Mouse (Mus musculus): Measurements from ENCODE around the gene Hs3st3b1. TPM values are rescaled to one million over a fixed set of nuclear protein-coding genes. Genes with fewer than 3 reads are reported as not detected.

The Hs3st3b1 gene
- 11.6 and 13.1 TPM in 2 replicates for polyA plus RNA-seq (2015; fragmentation: Nextera tagmentation; extraction: Ambion mirVana)

DNA sequence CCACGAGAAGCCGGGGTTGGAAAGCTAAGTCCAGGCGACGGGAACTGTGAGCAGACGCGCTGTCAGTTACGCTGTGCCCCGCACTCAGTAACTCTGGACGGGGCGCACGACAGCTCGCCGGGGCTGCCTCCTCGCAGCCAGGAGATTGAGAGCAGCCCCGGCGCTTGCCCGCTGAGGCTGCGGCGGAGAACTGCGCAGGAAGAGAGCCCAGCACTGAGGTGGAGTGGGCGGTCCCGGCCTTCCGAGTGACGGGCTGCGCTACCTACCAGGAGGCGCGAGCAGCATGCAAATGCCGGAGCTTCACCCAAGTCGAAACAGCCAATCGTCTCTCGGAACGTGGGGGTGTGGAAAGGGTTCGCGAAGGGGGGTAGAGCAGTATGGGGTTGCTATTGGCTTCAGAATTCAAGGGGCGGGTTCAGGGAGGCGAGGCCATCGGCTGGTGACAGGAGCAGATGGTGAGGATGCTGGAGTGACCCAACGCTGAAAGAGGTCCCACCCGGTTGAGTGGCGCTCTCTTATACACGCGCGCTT lies at the start of gene Hs3st3b1:
Hs3st3b1 (minus strand) TSS at position 200 of the 531 bp plus-strand sequence.
- WGBS, result 0% methylated on average over 43 of the region's 43 CpGs
- peak; percentile 94 for ATAC-seq (ENCODE audit: insufficient number of reproducible peaks, low FRiP score, low TSS enrichment, low read depth)

DNA sequence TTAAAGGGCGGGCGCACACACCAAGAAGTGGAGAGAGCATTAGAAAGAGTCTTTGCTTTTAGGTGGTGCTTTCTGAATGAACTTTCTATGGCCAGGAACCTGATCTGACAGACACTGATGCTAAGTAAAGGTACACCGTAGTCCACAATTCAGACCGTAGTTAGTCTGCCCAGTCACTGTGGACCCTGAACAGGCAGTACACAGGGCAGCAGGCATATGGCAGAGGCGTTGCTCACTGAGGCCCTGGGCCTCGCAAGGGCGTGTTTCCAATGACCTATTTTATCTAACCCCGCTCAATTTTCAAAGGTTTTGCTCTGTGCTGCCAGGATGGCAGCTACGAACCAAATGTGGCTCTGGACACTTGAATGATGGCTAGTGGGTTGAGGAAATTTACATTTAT lies 49.4 kb upstream of the Hs3st3b1 start:
- no peaks in the 10 kb centered on the region for H3K9me3 ChIP-seq (replicated peaks)

More for the DNA sequence above, at the start of gene Hs3st3b1:
- Histone ChIP-seq H3K36me3 (no peaks in the 10 kb centered on the region), H3K27me3 (peaks cover 39% of the 10 kb centered on the region), H3K4me2 (replicated peaks) (peak within 1 kb of the TSS; percentile 94), H3K9ac (peak within 1 kb of the TSS; percentile 66), H3K4me1 (peaks cover 70% of the 10 kb centered on the region), H3K9me3 (replicated peaks) (no peaks in the 10 kb centered on the region), H3K4me3 (replicated peaks) (peak within 1 kb of the TSS; percentile 68), H3K27ac (replicated peaks) (peak within 1 kb of the TSS; percentile 68)

DNA sequence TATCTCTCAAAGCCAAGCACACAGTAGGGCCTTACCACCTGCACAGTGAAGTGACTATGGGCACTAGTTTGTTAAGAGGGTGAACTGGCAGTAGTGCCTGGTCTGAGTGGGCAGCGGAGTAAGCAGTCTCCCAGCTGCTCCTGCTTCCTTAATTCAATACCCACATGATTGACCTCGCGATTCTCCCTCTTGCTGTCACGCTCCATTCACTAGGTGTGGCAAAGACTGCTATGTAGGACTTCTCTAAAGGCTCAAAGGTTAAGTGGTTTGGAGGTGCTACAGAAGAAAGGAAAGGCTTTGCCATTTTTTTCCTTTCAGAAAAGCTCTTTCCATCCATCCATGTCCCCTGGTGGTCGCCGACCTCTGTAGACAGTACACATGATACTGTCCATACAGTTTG lies 48.7 kb upstream of the Hs3st3b1 start:
- H3K27ac ChIP-seq (replicated peaks), result no peak overlapping the region
- H3K9me3 ChIP-seq (replicated peaks), result no peaks in the 10 kb centered on the region
- H3K4me1 ChIP-seq, result peaks cover 21% of the 10 kb centered on the region
- H3K27me3 ChIP-seq, result no peaks in the 10 kb centered on the region
- H3K36me3 ChIP-seq, result 0 out of 2 replicates have a peak, but pooled peaks cover 2% of the 10 kb centered on the region
- WGBS, result 89% methylated on average over 6 of the region's 6 CpGs
- H3K9ac ChIP-seq, result no peak overlapping the region
- no peak overlapping the region for H3K4me3 ChIP-seq (replicated peaks)
- H3K4me2 ChIP-seq (replicated peaks), result no peak overlapping the region
- ATAC-seq (ENCODE audit: insufficient number of reproducible peaks, low FRiP score, low TSS enrichment, low read depth), result no peak

More for the DNA sequence above, 49.4 kb upstream of the Hs3st3b1 start:
- Histone ChIP-seq H3K27ac (replicated peaks) (no peak overlapping the region), H3K4me3 (replicated peaks) (no peak overlapping the region), H3K9ac (no peak overlapping the region), H3K36me3 (0 out of 2 replicates have a peak, but pooled peaks cover 2% of the 10 kb centered on the region), H3K4me1 (peaks cover 18% of the 10 kb centered on the region), H3K27me3 (no peaks in the 10 kb centered on the region), H3K4me2 (replicated peaks) (no peak overlapping the region)
- no peak for ATAC-seq (ENCODE audit: insufficient number of reproducible peaks, low FRiP score, low TSS enrichment, low read depth)
- 89% methylated on average over 9 of the region's 9 CpGs for WGBS

DNA sequence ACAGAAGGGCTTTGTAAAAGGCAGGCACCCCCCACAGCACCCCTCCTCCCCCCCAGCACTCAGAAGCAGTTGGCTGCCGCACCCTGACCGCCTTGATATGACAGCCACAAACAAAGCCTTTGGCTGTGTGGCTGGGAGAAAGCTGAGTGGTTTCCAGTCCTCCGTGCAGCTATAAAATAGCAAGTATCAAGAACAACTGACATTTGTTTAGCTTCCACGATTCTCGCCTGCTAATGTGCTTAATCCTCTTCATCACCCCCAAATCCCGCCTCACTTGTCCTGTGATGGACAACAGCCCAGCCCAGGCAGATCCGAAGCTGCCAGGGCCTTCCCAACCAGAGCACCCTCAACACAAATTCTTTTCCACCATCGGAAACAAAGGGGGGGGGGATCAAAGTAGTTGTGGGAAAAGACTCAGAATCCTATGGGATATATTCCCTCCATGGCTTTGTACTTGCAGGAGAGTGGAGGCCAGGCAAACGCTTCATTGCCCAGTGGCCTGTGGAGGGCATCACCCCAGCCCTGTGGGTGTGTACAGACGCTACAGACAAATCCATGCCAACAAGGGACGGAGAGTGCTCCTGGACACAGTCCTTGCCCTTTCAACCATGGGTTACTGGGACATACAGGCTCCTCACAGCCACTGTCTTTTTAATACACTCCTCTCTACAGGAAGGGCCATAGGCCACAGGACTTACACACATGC lies 47.3 kb upstream of the Hs3st3b1 start:
- no peak overlapping the region for H3K9ac ChIP-seq
- H3K36me3 ChIP-seq, result 0 out of 2 replicates have a peak, but pooled peaks cover 2% of the 10 kb centered on the region
- no peak overlapping the region for H3K27ac ChIP-seq (replicated peaks)
- ATAC-seq (ENCODE audit: insufficient number of reproducible peaks, low FRiP score, low TSS enrichment, low read depth), result no peak
- 50% methylated on average over 11 of the region's 11 CpGs for WGBS
- no peak overlapping the region for H3K4me2 ChIP-seq (replicated peaks)
- H3K9me3 ChIP-seq (replicated peaks), result no peaks in the 10 kb centered on the region
- H3K4me3 ChIP-seq (replicated peaks), result no peak overlapping the region
- no peaks in the 10 kb centered on the region for H3K27me3 ChIP-seq
- H3K4me1 ChIP-seq, result peaks cover 21% of the 10 kb centered on the region

DNA sequence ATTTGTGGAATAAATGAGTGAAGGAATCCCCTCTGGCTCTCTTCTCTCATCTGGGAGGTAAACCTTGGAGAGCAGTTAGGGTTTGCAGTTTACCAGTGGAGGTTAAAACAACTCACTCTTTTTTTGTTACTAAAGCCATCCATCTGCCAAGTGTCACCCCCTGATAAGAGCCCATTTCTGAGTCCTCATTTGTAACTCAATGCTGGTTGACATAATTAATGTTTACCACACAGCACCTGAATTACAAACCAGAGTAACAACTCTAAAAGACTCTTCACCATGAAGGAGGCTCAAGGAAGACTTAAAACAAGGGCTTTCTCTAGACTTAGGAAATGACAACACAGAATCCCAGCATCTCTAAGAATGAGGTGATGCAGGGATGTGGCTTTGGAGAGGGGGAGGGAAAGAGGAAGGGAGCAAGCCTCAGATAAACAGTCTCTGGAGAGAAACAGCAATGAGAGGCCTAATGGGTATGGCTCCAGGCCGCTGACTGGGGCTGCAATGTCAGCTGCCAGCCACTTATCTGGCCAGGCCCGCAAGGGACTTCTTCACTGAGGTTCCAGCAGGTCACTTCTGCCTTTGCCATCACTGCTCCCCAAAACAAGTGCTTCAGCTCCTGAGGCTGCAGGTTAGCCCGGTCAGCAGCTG lies 46.4 kb upstream of the Hs3st3b1 start:
- no peak overlapping the region for H3K4me2 ChIP-seq (replicated peaks)
- no peak overlapping the region for H3K4me3 ChIP-seq (replicated peaks)
- no peak overlapping the region for H3K9ac ChIP-seq
- H3K9me3 ChIP-seq (replicated peaks), result no peaks in the 10 kb centered on the region
- ATAC-seq (ENCODE audit: insufficient number of reproducible peaks, low FRiP score, low TSS enrichment, low read depth), result no peak
- no peaks in the 10 kb centered on the region for H3K27me3 ChIP-seq
- H3K4me1 ChIP-seq, result peaks cover 21% of the 10 kb centered on the region
- no peak overlapping the region for H3K27ac ChIP-seq (replicated peaks)
- WGBS, result 61% methylated on average over 3 of the region's 3 CpGs
- peaks cover 6% of the 10 kb centered on the region; the same call in 1 of the 2 replicates for H3K36me3 ChIP-seq

DNA sequence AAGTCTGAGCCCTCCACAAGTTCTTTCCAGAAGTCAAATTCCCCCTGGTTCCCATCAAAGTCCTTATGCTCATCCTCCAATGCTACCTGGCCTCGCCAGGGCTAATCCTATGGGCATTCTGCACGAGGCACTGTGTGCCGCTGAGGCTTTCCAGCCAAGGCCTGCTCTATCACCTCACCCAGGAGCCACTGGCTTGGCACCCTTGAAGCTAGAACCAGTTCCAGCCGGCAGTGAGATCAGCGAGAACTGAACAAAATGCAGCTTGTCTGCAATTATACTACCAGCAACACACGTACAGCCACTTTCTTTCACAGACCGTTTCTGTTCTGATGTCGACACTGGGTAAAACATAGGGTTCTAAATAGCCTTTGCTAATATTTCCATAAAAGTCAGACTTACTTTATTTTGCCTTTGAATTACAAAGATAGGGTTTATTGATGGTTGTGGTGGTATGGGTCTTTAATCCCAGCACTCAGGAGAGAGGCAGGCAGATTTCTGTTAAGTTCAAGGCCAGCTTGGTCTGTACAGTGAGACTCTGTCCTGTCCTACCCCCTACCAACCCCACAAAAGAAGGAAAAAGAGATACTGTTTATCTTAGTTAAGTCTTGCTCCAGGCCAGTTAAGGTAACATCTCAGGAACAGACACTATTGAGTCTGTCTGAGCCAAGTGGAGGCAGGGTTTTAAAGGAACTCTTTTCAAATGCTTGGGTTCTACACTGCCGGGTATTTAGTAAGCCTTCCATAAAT lies 45.7 kb upstream of the Hs3st3b1 start:
- ATAC-seq (ENCODE audit: insufficient number of reproducible peaks, low FRiP score, low TSS enrichment, low read depth), result no peak
- 72% methylated on average over 9 of the region's 9 CpGs for WGBS
- H3K36me3 ChIP-seq, result peaks cover 7% of the 10 kb centered on the region; the same call in 1 of the 2 replicates
- H3K27ac ChIP-seq (replicated peaks), result no peak overlapping the region
- no peak overlapping the region for H3K4me3 ChIP-seq (replicated peaks)
- H3K4me1 ChIP-seq, result peaks cover 21% of the 10 kb centered on the region
- no peaks in the 10 kb centered on the region for H3K27me3 ChIP-seq
- no peaks in the 10 kb centered on the region for H3K9me3 ChIP-seq (replicated peaks)
- no peak overlapping the region for H3K9ac ChIP-seq
- H3K4me2 ChIP-seq (replicated peaks), result no peak overlapping the region

DNA sequence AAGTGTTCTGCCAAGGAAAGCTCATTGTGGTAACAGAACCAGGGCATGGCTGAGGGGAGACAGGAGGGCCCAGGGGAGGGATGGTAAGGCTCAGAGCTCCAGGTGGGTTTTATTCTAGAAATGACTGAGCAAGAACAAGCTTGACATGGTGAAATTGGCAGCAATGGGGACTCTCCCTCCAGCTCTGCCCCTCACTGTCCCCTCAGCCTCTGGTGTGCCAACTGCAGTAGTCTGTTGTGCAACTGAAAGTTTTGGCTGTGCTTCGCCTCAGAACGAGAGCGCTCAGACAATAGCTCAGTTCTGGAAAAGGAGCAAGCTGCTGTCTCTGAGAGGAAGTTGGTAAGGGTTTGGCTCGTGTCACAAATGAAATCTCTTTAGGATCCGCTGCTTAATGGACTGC lies 43.3 kb upstream of the Hs3st3b1 start:
- peaks cover 7% of the 10 kb centered on the region; the same call in 1 of the 2 replicates for H3K36me3 ChIP-seq
- ATAC-seq (ENCODE audit: insufficient number of reproducible peaks, low FRiP score, low TSS enrichment, low read depth), result no peak
- no peak overlapping the region for H3K4me3 ChIP-seq (replicated peaks)
- 60% methylated on average over 5 of the region's 5 CpGs for WGBS
- H3K4me1 ChIP-seq, result peaks cover 21% of the 10 kb centered on the region
- no peak overlapping the region for H3K4me2 ChIP-seq (replicated peaks)
- no peak overlapping the region for H3K27ac ChIP-seq (replicated peaks)
- no peak overlapping the region for H3K9ac ChIP-seq
- no peaks in the 10 kb centered on the region for H3K9me3 ChIP-seq (replicated peaks)
- H3K27me3 ChIP-seq, result no peaks in the 10 kb centered on the region

DNA sequence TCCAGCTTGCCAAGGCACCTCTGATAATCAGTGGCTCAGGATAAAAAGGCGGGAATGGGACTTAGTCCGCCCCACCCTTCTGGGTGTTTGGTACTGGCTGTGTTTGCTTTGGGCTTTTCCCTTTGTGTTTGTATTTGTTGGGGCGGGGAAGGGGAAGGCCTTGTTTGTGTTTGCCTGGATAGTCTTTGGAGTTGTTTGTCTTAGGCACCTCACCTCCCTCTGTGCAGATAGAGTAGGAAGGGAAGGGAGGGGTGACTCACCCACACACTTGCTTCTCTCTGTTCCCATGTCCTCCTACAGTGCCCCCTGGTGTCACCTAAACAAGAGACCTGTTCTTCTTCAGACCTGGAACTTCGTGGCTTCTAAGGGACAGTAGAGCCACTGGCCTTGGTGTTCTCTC lies 35.1 kb upstream of the Hs3st3b1 start:
- Histone ChIP-seq H3K9me3 (replicated peaks) (no peaks in the 10 kb centered on the region), H3K27me3 (peaks cover 5% of the 10 kb centered on the region; the same call in 1 of the 2 replicates), H3K4me2 (replicated peaks) (no peak overlapping the region), H3K9ac (no peak overlapping the region), H3K27ac (replicated peaks) (no peak overlapping the region), H3K4me3 (replicated peaks) (no peak overlapping the region), H3K36me3 (no peaks in the 10 kb centered on the region), H3K4me1 (peaks cover 18% of the 10 kb centered on the region)
- no peak for ATAC-seq (ENCODE audit: insufficient number of reproducible peaks, low FRiP score, low TSS enrichment, low read depth)
- 59% methylated on average over 4 of the region's 4 CpGs for WGBS

DNA sequence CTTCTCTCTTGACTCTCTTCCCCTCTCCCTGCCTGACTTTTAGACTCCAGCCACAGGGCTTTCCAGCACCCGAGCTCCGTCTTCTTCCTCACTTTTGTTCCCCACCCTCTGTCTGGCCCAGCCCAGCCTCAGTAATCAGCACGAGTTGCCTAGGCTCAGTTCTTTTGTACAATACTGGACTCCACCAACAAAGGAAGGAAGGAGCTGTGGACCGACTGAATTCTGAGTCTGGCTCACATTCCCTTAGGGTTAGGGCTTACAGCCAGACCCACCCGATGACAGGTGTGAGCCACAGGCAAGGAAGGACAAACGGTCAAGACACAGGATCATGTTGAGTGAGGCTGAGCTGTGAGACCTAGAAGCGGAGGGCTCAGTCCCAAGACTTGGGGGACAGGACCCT lies 34.7 kb upstream of the Hs3st3b1 start:
- no peak overlapping the region for H3K27ac ChIP-seq (replicated peaks)
- H3K9ac ChIP-seq, result no peak overlapping the region
- peaks cover 23% of the 10 kb centered on the region for H3K4me1 ChIP-seq
- H3K9me3 ChIP-seq (replicated peaks), result no peaks in the 10 kb centered on the region
- H3K36me3 ChIP-seq, result no peaks in the 10 kb centered on the region
- 39% methylated on average over 7 of the region's 7 CpGs for WGBS
- peaks cover 5% of the 10 kb centered on the region; the same call in 1 of the 2 replicates for H3K27me3 ChIP-seq
- no peak overlapping the region for H3K4me2 ChIP-seq (replicated peaks)
- H3K4me3 ChIP-seq (replicated peaks), result no peak overlapping the region
- no peak for ATAC-seq (ENCODE audit: insufficient number of reproducible peaks, low FRiP score, low TSS enrichment, low read depth)

DNA sequence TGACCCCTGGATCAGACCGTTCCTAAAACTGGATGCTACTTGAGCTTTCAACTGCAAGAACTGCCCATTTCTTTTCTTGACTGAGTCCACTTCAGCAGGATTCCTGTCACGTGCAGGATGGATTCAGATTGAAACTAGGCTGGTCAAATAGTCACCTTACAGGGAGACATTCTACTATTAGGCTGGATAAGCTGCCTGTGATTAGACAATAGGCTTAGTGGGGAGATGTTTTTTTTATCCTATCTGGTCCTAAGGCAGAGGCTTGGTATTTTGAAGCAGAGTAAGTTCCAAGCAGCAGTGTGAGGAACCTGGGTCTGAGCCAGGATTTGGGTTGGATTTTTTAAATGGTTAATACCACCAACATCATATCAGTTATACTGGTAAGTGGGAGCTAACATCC lies 31.8 kb upstream of the Hs3st3b1 start:
- H3K4me3 ChIP-seq (replicated peaks), result no peak overlapping the region
- 87% methylated on average over 2 of the region's 2 CpGs for WGBS
- ATAC-seq (ENCODE audit: insufficient number of reproducible peaks, low FRiP score, low TSS enrichment, low read depth), result no peak

DNA sequence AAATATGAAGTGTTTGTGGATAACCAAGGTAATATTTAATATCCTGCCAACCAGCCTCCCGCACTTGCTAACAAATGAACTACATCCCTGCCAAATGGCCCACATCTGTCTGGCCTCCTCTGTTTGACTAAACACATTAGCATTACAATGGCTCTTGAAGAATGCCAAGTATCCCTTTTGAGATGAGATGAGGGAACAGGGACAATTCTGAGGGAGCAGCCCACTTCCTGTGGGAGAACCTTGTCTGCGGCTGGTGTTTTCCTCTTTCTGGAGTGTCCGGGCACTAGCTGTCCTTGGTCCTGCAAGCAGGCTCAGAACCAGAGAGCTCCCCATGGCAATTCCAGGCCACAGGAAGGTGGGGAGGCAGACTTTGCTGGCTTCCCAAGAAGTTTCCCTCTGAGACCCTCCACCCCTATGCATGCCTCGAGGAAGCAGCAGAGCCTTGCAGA lies 30.7 kb upstream of the Hs3st3b1 start:
- Histone ChIP-seq H3K27ac (replicated peaks) (no peak overlapping the region), H3K9ac (no peak overlapping the region), H3K4me1 (peaks cover 23% of the 10 kb centered on the region), H3K4me2 (replicated peaks) (no peak overlapping the region), H3K27me3 (peaks cover 9% of the 10 kb centered on the region), H3K36me3 (no peaks in the 10 kb centered on the region), H3K9me3 (replicated peaks) (no peaks in the 10 kb centered on the region), H3K4me3 (replicated peaks) (no peak overlapping the region)
- 34% methylated on average over 4 of the region's 4 CpGs for WGBS
- no peak for ATAC-seq (ENCODE audit: insufficient number of reproducible peaks, low FRiP score, low TSS enrichment, low read depth)

More for the DNA sequence above, 31.8 kb upstream of the Hs3st3b1 start:
- Histone ChIP-seq H3K4me2 (replicated peaks) (no peak overlapping the region), H3K27me3 (peaks cover 9% of the 10 kb centered on the region), H3K9ac (no peak overlapping the region), H3K27ac (replicated peaks) (no peak overlapping the region), H3K4me1 (peaks cover 23% of the 10 kb centered on the region), H3K36me3 (no peaks in the 10 kb centered on the region), H3K9me3 (replicated peaks) (no peaks in the 10 kb centered on the region)
